Comparison of ENCODE assay signal across 9 mouse cellular contexts in genomic region chr16:77236509-77237271, GRCm38 (mm10).
DNase-seq lines count a peak whose midpoint lies in the region; ATAC-seq and TF ChIP-seq lines count a peak whose summit lies in the region.
"Had no signal": no experiment of that assay in that cellular context is flagged by ENCODE, and none has a peak within 500 bp of the region (broad histone marks: within the 10 kb centered on the region; RNA-seq: fewer than 3 reads in every experiment).

No protein-coding gene starts in this region.

- no peak for TF ChIP-seq CTCF in small intestine, adult 2 months (IDR thresholded peaks at IDR 0.05; ENCODE audit: extremely low read depth, insufficient read length, insufficient replicate concordance, low read depth, low read length)

- H3K27me3 ChIP-seq in forebrain, embryonic 13.5 days, result no peaks in the 10 kb centered on the region
- no peaks in the 10 kb centered on the region for H3K27me3 ChIP-seq in hindbrain, embryonic 12.5 days
- no peaks in the 10 kb centered on the region for H3K27me3 ChIP-seq in midbrain, embryonic 10.5 days (ENCODE audit: low read depth, poor library complexity, severe bottlenecking)
- no peaks in the 10 kb centered on the region for H3K27me3 ChIP-seq in small intestine, adult 2 months (ENCODE audit: control insufficient read depth, insufficient read depth, low read length)

- peak overlapping the region; percentile 48 for H3K4me3 ChIP-seq in brown adipose tissue, adult 24 weeks (ENCODE audit: insufficient read depth, low read depth, low read length)
- H3K4me3 ChIP-seq in forebrain, embryonic 13.5 days, result peak overlapping the region; percentile 32
- peak overlapping the region; percentile 30 for H3K4me3 ChIP-seq in hindbrain, embryonic 12.5 days
- H3K4me3 ChIP-seq in midbrain, embryonic 10.5 days, result peak overlapping the region; percentile 33; the same call in 1 of the 2 replicates
- H3K4me3 ChIP-seq in small intestine, adult 2 months (ENCODE audit: low read depth, low read length), result peak overlapping the region; percentile 19; the same call in 1 of the 2 replicates

- DNase-seq in Muller cell, postnatal 12 days (ENCODE audit: inconsistent ontology term), result peak; percentile 77
- DNase-seq in layer of hippocampus, postnatal 25 days (ENCODE audit: extremely low spot score in 1 of 2, low spot score in 1 of 2), result peak; percentile 65 to 78
- DNase-seq in midbrain, embryonic 10.5 days (ENCODE audit: low spot score), result peak; percentile 24
- no peak for DNase-seq in c-Kit-positive CD71-positive TER-119-positive erythroid progenitor cells, embryonic 14.5 days (ENCODE audit: low spot score)

- no peaks in the 10 kb centered on the region for H3K4me1 ChIP-seq in brown adipose tissue, adult 24 weeks (ENCODE audit: control insufficient read depth, insufficient read depth, insufficient read length, low read length)
- peaks cover 45% of the 10 kb centered on the region for H3K4me1 ChIP-seq in forebrain, embryonic 13.5 days
- peaks cover 25% of the 10 kb centered on the region for H3K4me1 ChIP-seq in hindbrain, embryonic 12.5 days
- H3K4me1 ChIP-seq in midbrain, embryonic 10.5 days, result peaks cover 42% of the 10 kb centered on the region
- 0 out of 2 replicates have a peak, but pooled peaks cover 2% of the 10 kb centered on the region for H3K4me1 ChIP-seq in small intestine, adult 2 months (ENCODE audit: control insufficient read depth, insufficient read depth, insufficient read length, low read length)

- H3K27ac ChIP-seq in brown adipose tissue, adult 24 weeks (replicated peaks; ENCODE audit: low read depth, low read length), result no peak overlapping the region
- peak overlapping the region; percentile 99 for H3K27ac ChIP-seq in forebrain, embryonic 13.5 days
- H3K27ac ChIP-seq in hindbrain, embryonic 12.5 days, result peak overlapping the region; percentile 94
- H3K27ac ChIP-seq in midbrain, embryonic 10.5 days (replicated peaks), result peak overlapping the region; percentile 67
- no peak overlapping the region for H3K27ac ChIP-seq in small intestine, adult 2 months (ENCODE audit: insufficient read depth, low read depth, low read length)
- H3K27ac ChIP-seq: liver, embryonic 14.5 days had no signal

- peak overlapping the region; percentile 63 for H3K9ac ChIP-seq in forebrain, embryonic 13.5 days
- H3K9ac ChIP-seq in hindbrain, embryonic 12.5 days, result peak overlapping the region; percentile 53
- H3K9ac ChIP-seq: liver, embryonic 14.5 days had no signal

- no peaks in the 10 kb centered on the region for H3K9me3 ChIP-seq in forebrain, embryonic 13.5 days (replicated peaks)
- no peaks in the 10 kb centered on the region for H3K9me3 ChIP-seq in hindbrain, embryonic 12.5 days (replicated peaks)
- no peaks in the 10 kb centered on the region for H3K9me3 ChIP-seq in midbrain, embryonic 10.5 days (replicated peaks)

- H3K4me2 ChIP-seq in forebrain, embryonic 13.5 days, result peak overlapping the region; percentile 63
- H3K4me2 ChIP-seq in hindbrain, embryonic 12.5 days (replicated peaks), result peak overlapping the region; percentile 53

- 2% methylated on average over 13 of the region's 13 CpGs for WGBS in forebrain, embryonic 13.5 days
- WGBS in hindbrain, embryonic 12.5 days, result 14% methylated on average over 13 of the region's 13 CpGs
- 55% methylated on average over 13 of the region's 13 CpGs for WGBS in midbrain, embryonic 10.5 days
- 29% methylated on average over 13 of the region's 13 CpGs for WGBS in small intestine, adult 2 months

- peak; percentile 91 for ATAC-seq in forebrain, embryonic 13.5 days
- peak; percentile 90 for ATAC-seq in hindbrain, embryonic 12.5 days (ENCODE audit: low FRiP score)

- H3K36me3 ChIP-seq in forebrain, embryonic 13.5 days (ENCODE audit: poor library complexity, severe bottlenecking), result no peaks in the 10 kb centered on the region
- H3K36me3 ChIP-seq in hindbrain, embryonic 12.5 days, result no peaks in the 10 kb centered on the region
- H3K36me3 ChIP-seq in midbrain, embryonic 10.5 days, result no peaks in the 10 kb centered on the region
- no peaks in the 10 kb centered on the region for H3K36me3 ChIP-seq in small intestine, adult 2 months (ENCODE audit: control insufficient read depth, insufficient read depth, low read length)

- no peak for TF ChIP-seq POLR2A in small intestine, adult 2 months (IDR thresholded peaks at IDR 0.05; ENCODE audit: low read depth, low read length)

Comparison
In these comparisons a context has a peak if more than half of its experiments do, and no peak if none do; other contexts are left out.
1. H3K27ac ChIP-seq: peak in forebrain, embryonic 13.5 days (single experiment), hindbrain, embryonic 12.5 days (single experiment) and midbrain, embryonic 10.5 days (single experiment); none in brown adipose tissue, adult 24 weeks (single experiment) and small intestine, adult 2 months (single experiment).
2. Peak in every context shown above with its lines, with median percentiles within 50 percentile points of each other: H3K4me3 ChIP-seq.